Mouse (Mus musculus): Measurements from ENCODE around the gene Gm20824.
"Not testable (repeated sequence)": the region's sequence is repeated elsewhere in the genome, so short reads cannot be mapped to it uniquely, and the experiment has no call there.

The Gm20824 gene

GRCm38 (mm10) chrY:8257607-8258006 lies at the start of gene Gm20824:
Gene Gm20824, plus strand, starts transcription at chrY:8257907.
- not testable (repeated sequence) for DNase-seq

All from kidney, postnatal 10 days (tissue).